Mouse (Mus musculus) cerebellum, adult 8-10 months (tissue): ENCODE measurements at regions not wholly inside any gene's neighbourhood (a gene's known extent, or its start where the extent isn't known, plus 50 kb on each side); places are given as distances from the start of the nearest gene placed in this dataset.
"Not testable (repeated sequence)": the region's sequence is repeated elsewhere in the genome, so short reads cannot be mapped to it uniquely, and the experiment has no call there.

Source experiments
- DNase-seq: peaks from one replicate; pipeline ENCODE4 v3.0.0; 2022

GRCm38 (mm10) chr14:19080001-19080400 lies 185.9 kb upstream of the Ube2e2 start:
- DNase-seq = not testable (repeated sequence)

- peak; percentile 33 for DNase-seq
Observed at GRCm38 (mm10) chr14:19041984-19042760, 148.1 kb upstream of the Ube2e2 start.

DNA sequence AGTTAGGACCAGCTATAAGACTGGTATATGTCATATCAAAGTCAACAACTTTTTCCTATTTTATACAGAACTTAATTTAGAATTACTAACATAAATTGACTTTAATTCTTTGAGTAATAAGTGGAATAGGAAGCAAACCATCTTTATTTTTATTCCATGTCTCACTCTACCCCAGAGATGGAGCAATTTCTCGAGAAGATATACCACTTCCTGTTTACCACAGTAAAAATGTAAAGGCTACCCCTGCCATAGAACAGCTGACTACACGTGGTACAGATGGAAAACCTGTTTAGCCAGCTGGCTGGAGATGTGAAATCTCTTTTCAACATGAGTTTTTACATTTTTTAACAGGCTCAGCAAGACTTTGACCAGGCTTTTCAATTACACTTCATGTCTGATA lies 126.0 kb upstream of the Ube2e2 start:
- DNase-seq = no peak

- DNase-seq = no peak
Observed at GRCm38 (mm10) chr14:19015406-19015805, 121.3 kb upstream of the Ube2e2 start.

DNA sequence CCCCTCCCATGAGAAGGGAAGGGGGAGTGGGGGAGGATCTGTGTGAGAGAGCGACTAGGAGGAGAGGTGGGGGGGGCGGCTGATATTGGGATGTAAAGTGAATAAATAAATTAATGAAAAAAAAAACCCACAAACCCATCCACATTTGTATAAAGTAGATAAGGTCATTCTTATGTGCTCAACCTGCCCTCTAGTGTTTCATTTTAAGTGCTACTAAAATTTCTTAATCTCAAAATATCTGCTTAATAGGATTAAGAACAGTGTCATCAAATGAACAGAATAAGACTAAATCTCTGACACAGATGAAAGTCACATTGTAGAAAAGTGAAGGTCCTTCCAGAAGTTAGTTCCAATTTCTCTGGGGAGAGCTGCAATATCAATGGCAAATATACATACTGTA lies 119.5 kb upstream of the Ube2e2 start:
- DNase-seq = not testable (repeated sequence)

DNA sequence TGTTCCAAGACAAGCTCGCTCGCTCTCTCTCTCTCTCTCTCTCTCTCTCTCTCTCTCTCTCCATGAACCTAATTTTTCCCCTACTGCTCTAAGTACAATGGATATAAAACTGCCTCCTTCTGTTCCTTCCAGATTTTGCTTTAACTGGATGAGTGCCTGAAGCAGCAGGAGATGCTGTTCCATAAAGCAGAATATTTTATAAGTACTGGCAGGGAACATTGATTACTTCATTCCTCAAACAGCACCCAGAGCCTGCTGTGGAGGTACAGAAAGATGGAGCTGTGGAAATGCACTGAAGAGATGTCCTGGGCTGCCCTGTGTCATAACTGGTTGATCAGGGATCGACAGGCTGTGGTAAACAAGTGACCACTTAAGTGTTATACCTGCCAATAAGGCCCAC lies 89.8 kb upstream of the Ube2e2 start:
- DNase-seq = no peak

GRCm38 (mm10) chr14:18963864-18964263 lies 69.8 kb upstream of the Ube2e2 start:
- DNase-seq = no peak

- DNase-seq = no peak
Observed at GRCm38 (mm10) chr14:18963287-18963686, 69.2 kb upstream of the Ube2e2 start.
